14 mouse cellular contexts compared by ENCODE assay signal in genomic region chr8:124648311-124648710, GRCm38 (mm10). TPM values are rescaled to one million over a fixed set of nuclear protein-coding genes. Genes with fewer than 3 reads are reported as not detected.
A peak's percentile ranks its signal among the peaks of the same experiment; 100 is the strongest.
DNase-seq lines count a peak whose midpoint lies in the region; ATAC-seq and TF ChIP-seq lines count a peak whose summit lies in the region.
"Had no signal": no experiment of that assay in that cellular context is flagged by ENCODE, and none has a peak within 500 bp of the region (broad histone marks: within the 10 kb centered on the region; RNA-seq: fewer than 3 reads in every experiment).

No protein-coding gene starts in this region.

- peak overlapping the region; percentile 81 for H3K27ac ChIP-seq in forebrain, embryonic 10.5 days
- no peak overlapping the region for H3K27ac ChIP-seq in forebrain, embryonic 14.5 days (ENCODE audit: low read depth, low read length)
- H3K27ac ChIP-seq in heart, embryonic 16.5 days (ENCODE audit: low read length) = peak overlapping the region; percentile 70
- H3K27ac ChIP-seq in heart, adult 2 months = no peak overlapping the region
- no peak overlapping the region for H3K27ac ChIP-seq in midbrain, embryonic 11.5 days (ENCODE audit: low read depth, low read length)
- no peak overlapping the region for H3K27ac ChIP-seq in midbrain, embryonic 16.5 days (ENCODE audit: low read length)
- H3K27ac ChIP-seq in limb, embryonic 10.5 days = peak overlapping the region; percentile 76
- H3K27ac ChIP-seq: liver, embryonic 14.5 days had no signal

- no peak overlapping the region for H3K4me3 ChIP-seq in forebrain, embryonic 10.5 days
- no peak overlapping the region for H3K4me3 ChIP-seq in forebrain, embryonic 14.5 days (ENCODE audit: low read depth, low read length)
- no peak overlapping the region for H3K4me3 ChIP-seq in heart, embryonic 16.5 days (ENCODE audit: low read length)
- H3K4me3 ChIP-seq in heart, adult 2 months = no peak overlapping the region
- H3K4me3 ChIP-seq in midbrain, embryonic 11.5 days (ENCODE audit: low read depth, low read length) = no peak overlapping the region
- no peak overlapping the region for H3K4me3 ChIP-seq in midbrain, embryonic 16.5 days (ENCODE audit: low read depth, low read length)
- H3K4me3 ChIP-seq in limb, embryonic 10.5 days = no peak overlapping the region

- no peak for TF ChIP-seq EP300 in heart, adult 2 months (IDR thresholded peaks at IDR 0.05; ENCODE audit: insufficient read depth, low read depth, low read length)

- ATAC-seq in forebrain, embryonic 14.5 days = no peak
- ATAC-seq in heart, embryonic 16.5 days (replicated peaks; ENCODE audit: extremely low read depth, insufficient read depth, low FRiP score) = no peak
- ATAC-seq in midbrain, embryonic 11.5 days (ENCODE audit: low FRiP score) = 0 out of 2 replicates have a peak, but pooled peaks have one; percentile 5
- no peak for ATAC-seq in midbrain, embryonic 16.5 days

- no peak for DNase-seq in forebrain, embryonic 10.5 days (ENCODE audit: extremely low spot score, low spot score)
- no peak for DNase-seq in forebrain, embryonic 14.5 days (ENCODE audit: low spot score)
- DNase-seq in heart, adult 2 months = no peak
- no peak for DNase-seq in midbrain, embryonic 11.5 days (ENCODE audit: low spot score, missing footprints)
- DNase-seq in limb, embryonic 10.5 days (ENCODE audit: low spot score) = no peak
- no peak for DNase-seq in kidney, postnatal 10 days
- DNase-seq: adrenal gland, postnatal 10 days; cerebellum, adult 8-10 months; gastrocnemius, postnatal 25 days; thymus, postnatal 25 days had no signal

- H3K27me3 ChIP-seq in forebrain, embryonic 10.5 days (ENCODE audit: poor library complexity, severe bottlenecking) = no peaks in the 10 kb centered on the region
- no peaks in the 10 kb centered on the region for H3K27me3 ChIP-seq in forebrain, embryonic 14.5 days (replicated peaks; ENCODE audit: control insufficient read depth, insufficient read depth, low read length)
- no peaks in the 10 kb centered on the region for H3K27me3 ChIP-seq in heart, embryonic 16.5 days (ENCODE audit: control insufficient read depth, insufficient read depth, low read length)
- no peaks in the 10 kb centered on the region for H3K27me3 ChIP-seq in heart, adult 2 months (ENCODE audit: control insufficient read depth, insufficient read depth, low read length)
- no peaks in the 10 kb centered on the region for H3K27me3 ChIP-seq in midbrain, embryonic 11.5 days (ENCODE audit: control insufficient read depth, insufficient read depth, low read length)
- no peaks in the 10 kb centered on the region for H3K27me3 ChIP-seq in midbrain, embryonic 16.5 days (ENCODE audit: control insufficient read depth, insufficient read depth, low read depth, low read length)
- no peaks in the 10 kb centered on the region for H3K27me3 ChIP-seq in limb, embryonic 10.5 days (ENCODE audit: low read depth, poor library complexity, severe bottlenecking)
- H3K27me3 ChIP-seq: CH12.LX had no signal

- H3K4me2 ChIP-seq in forebrain, embryonic 14.5 days (ENCODE audit: low read length) = no peak overlapping the region
- no peak overlapping the region for H3K4me2 ChIP-seq in heart, embryonic 16.5 days (ENCODE audit: low read depth, low read length)
- H3K4me2 ChIP-seq in midbrain, embryonic 11.5 days = no peak overlapping the region
- no peak overlapping the region for H3K4me2 ChIP-seq in midbrain, embryonic 16.5 days (ENCODE audit: low read length)

- no peak for TF ChIP-seq CTCF in heart, adult 2 months (IDR thresholded peaks at IDR 0.05)

- H3K9ac ChIP-seq in forebrain, embryonic 14.5 days (ENCODE audit: low read length) = no peak overlapping the region
- no peak overlapping the region for H3K9ac ChIP-seq in heart, embryonic 16.5 days (ENCODE audit: low read length)
- H3K9ac ChIP-seq in heart, adult 2 months (ENCODE audit: low read depth, low read length) = no peak overlapping the region
- no peak overlapping the region for H3K9ac ChIP-seq in midbrain, embryonic 11.5 days (ENCODE audit: low read length)
- no peak overlapping the region for H3K9ac ChIP-seq in midbrain, embryonic 16.5 days (ENCODE audit: low read depth, low read length)
- H3K9ac ChIP-seq: liver, embryonic 14.5 days had no signal

- no peaks in the 10 kb centered on the region for H3K9me3 ChIP-seq in forebrain, embryonic 10.5 days
- H3K9me3 ChIP-seq in forebrain, embryonic 14.5 days (replicated peaks; ENCODE audit: control insufficient read depth, low read length) = no peaks in the 10 kb centered on the region
- no peaks in the 10 kb centered on the region for H3K9me3 ChIP-seq in heart, embryonic 16.5 days (replicated peaks; ENCODE audit: control insufficient read depth, low read length)
- H3K9me3 ChIP-seq in midbrain, embryonic 11.5 days (ENCODE audit: control insufficient read depth, low read length) = no peaks in the 10 kb centered on the region
- H3K9me3 ChIP-seq in midbrain, embryonic 16.5 days (replicated peaks; ENCODE audit: control insufficient read depth, low read length, poor library complexity, severe bottlenecking) = no peaks in the 10 kb centered on the region
- H3K9me3 ChIP-seq in limb, embryonic 10.5 days (replicated peaks) = no peaks in the 10 kb centered on the region

- TF ChIP-seq POLR2A in heart, adult 2 months (IDR thresholded peaks at IDR 0.05; ENCODE audit: insufficient read depth, low read depth, low read length) = no peak

- intact Hi-C loops in heart, adult 2 months (cut with DNase I) = no loop called here

- peaks cover 36% of the 10 kb centered on the region for H3K4me1 ChIP-seq in forebrain, embryonic 10.5 days
- H3K4me1 ChIP-seq in forebrain, embryonic 14.5 days (ENCODE audit: control insufficient read depth, insufficient read depth, low read length) = peaks cover 19% of the 10 kb centered on the region
- H3K4me1 ChIP-seq in heart, embryonic 16.5 days (ENCODE audit: control insufficient read depth, insufficient read depth, low read length) = peaks cover 75% of the 10 kb centered on the region
- H3K4me1 ChIP-seq in heart, adult 2 months (ENCODE audit: control insufficient read depth, insufficient read depth, low read length) = peaks cover 23% of the 10 kb centered on the region
- peaks cover 4% of the 10 kb centered on the region for H3K4me1 ChIP-seq in midbrain, embryonic 11.5 days (ENCODE audit: control insufficient read depth, insufficient read depth, low read length)
- peaks cover 15% of the 10 kb centered on the region for H3K4me1 ChIP-seq in midbrain, embryonic 16.5 days (ENCODE audit: control insufficient read depth, insufficient read depth, low read length)
- peaks cover 33% of the 10 kb centered on the region for H3K4me1 ChIP-seq in limb, embryonic 10.5 days

- H3K36me3 ChIP-seq in forebrain, embryonic 10.5 days (replicated peaks) = peaks cover 36% of the 10 kb centered on the region
- H3K36me3 ChIP-seq in forebrain, embryonic 14.5 days (ENCODE audit: control insufficient read depth, insufficient read depth, low read length) = peaks cover 17% of the 10 kb centered on the region
- peaks cover 12% of the 10 kb centered on the region; the same call in 1 of the 2 replicates for H3K36me3 ChIP-seq in heart, embryonic 16.5 days (ENCODE audit: control insufficient read depth, insufficient read depth)
- H3K36me3 ChIP-seq in heart, adult 2 months (ENCODE audit: control insufficient read depth, insufficient read depth, low read length) = no peaks in the 10 kb centered on the region
- no peaks in the 10 kb centered on the region for H3K36me3 ChIP-seq in midbrain, embryonic 11.5 days (ENCODE audit: control insufficient read depth, insufficient read depth, low read length)
- no peaks in the 10 kb centered on the region for H3K36me3 ChIP-seq in midbrain, embryonic 16.5 days (ENCODE audit: control insufficient read depth, insufficient read depth, low read length)
- H3K36me3 ChIP-seq in limb, embryonic 10.5 days = peaks cover 42% of the 10 kb centered on the region

- 0 out of 2 replicates have a peak, but pooled peaks cover 2% of the 10 kb centered on the region for H3K79me2 ChIP-seq in heart, adult 2 months (replicated peaks; ENCODE audit: control insufficient read depth, insufficient read depth, low read length)

RNA-seq across cellular contexts. Expression of gene 2310022B05Rik, which starts 14.9 kb away (rescaled TPM):
- polyA plus RNA-seq in forebrain, embryonic 10.5 days (2016; fragmentation: Nextera tagmentation; extraction: Ambion mirVana) = 17.9 and 18.2 TPM in 2 replicates
- polyA plus RNA-seq in forebrain, embryonic 14.5 days (2014; fragmentation: Nextera tagmentation; extraction: Ambion mirVana) = 30.6 and 32.4 TPM in 2 replicates
- 39.3 and 47.7 TPM in 2 replicates for polyA plus RNA-seq in heart, embryonic 16.5 days (2015; fragmentation: Nextera tagmentation; extraction: Ambion mirVana)
- total RNA-seq in heart, adult 2 months (2021) = 10 to 100 TPM; 54.4 to 61.8 TPM
- 64.3 and 65.1 TPM in 2 replicates for polyA plus RNA-seq in heart, adult 2 months (2012; rRNA removed)
- 17.4 and 21.2 TPM in 2 replicates for polyA plus RNA-seq in midbrain, embryonic 11.5 days (2014; fragmentation: Nextera tagmentation; extraction: Ambion mirVana)
- polyA plus RNA-seq in midbrain, embryonic 16.5 days (2015; fragmentation: Nextera tagmentation; extraction: Ambion mirVana) = 20.0 and 24.2 TPM in 2 replicates
- 22.7 and 23.5 TPM in 2 replicates for polyA plus RNA-seq in limb, embryonic 10.5 days (2016; fragmentation: Nextera tagmentation; extraction: Ambion mirVana)

Comparison
In these comparisons a context has a peak if more than half of its experiments do, and no peak if none do; other contexts are left out.
1. H3K27ac ChIP-seq: peak in forebrain, embryonic 10.5 days (single experiment), heart, embryonic 16.5 days (single experiment) and limb, embryonic 10.5 days (single experiment); none in forebrain, embryonic 14.5 days (single experiment), heart, adult 2 months (single experiment), midbrain, embryonic 11.5 days (single experiment) and midbrain, embryonic 16.5 days (single experiment).